Mouse (Mus musculus) liver (tissue): ENCODE measurements around the gene Arnt2.
A peak's percentile ranks its signal among the peaks of the same experiment; 100 is the strongest.

Experiments used
- DNase-seq: peaks from one replicate; pipeline ENCODE4 v3.0.0-alpha.2; 2020; ENCODE audit warnings: mixed read lengths

Arnt2 gene

GRCm38 (mm10) chr7:84397320-84397719, 12.7 kb downstream of the Arnt2 start:
- DNase-seq = no peak

- no peak for DNase-seq
Measured at GRCm38 (mm10) chr7:84396581-84396980, 13.4 kb downstream of the Arnt2 start.

GRCm38 (mm10) chr7:84387826-84388225, 22.1 kb downstream of the Arnt2 start:
- DNase-seq = no peak

- no peak for DNase-seq
Measured at GRCm38 (mm10) chr7:84386472-84386871, 23.5 kb downstream of the Arnt2 start.

GRCm38 (mm10) chr7:84384778-84385177, 25.2 kb downstream of the Arnt2 start:
- no peak for DNase-seq

- no peak for DNase-seq
Measured at GRCm38 (mm10) chr7:84384086-84384485, 25.9 kb downstream of the Arnt2 start.

- no peak for DNase-seq
Measured at GRCm38 (mm10) chr7:84382346-84382745, 27.6 kb downstream of the Arnt2 start.

GRCm38 (mm10) chr7:84380810-84381209, 29.2 kb downstream of the Arnt2 start:
- DNase-seq = no peak

- DNase-seq = no peak
Measured at GRCm38 (mm10) chr7:84377330-84377729, 32.6 kb downstream of the Arnt2 start.

GRCm38 (mm10) chr7:84373691-84374090, 36.3 kb downstream of the Arnt2 start:
- DNase-seq = no peak

- no peak for DNase-seq
Measured at GRCm38 (mm10) chr7:84372871-84373270, 37.1 kb downstream of the Arnt2 start.

GRCm38 (mm10) chr7:84372280-84372679, 37.7 kb downstream of the Arnt2 start:
- no peak for DNase-seq

- DNase-seq = no peak
Measured at GRCm38 (mm10) chr7:84370911-84371592, 38.9 kb downstream of the Arnt2 start.

GRCm38 (mm10) chr7:84366251-84366650, 43.7 kb downstream of the Arnt2 start:
- no peak for DNase-seq

GRCm38 (mm10) chr7:84362711-84363110, 47.3 kb downstream of the Arnt2 start:
- DNase-seq = no peak

GRCm38 (mm10) chr7:84361086-84361684, 48.8 kb downstream of the Arnt2 start:
- no peak for DNase-seq

- DNase-seq = no peak
Measured at GRCm38 (mm10) chr7:84358426-84358825, 51.5 kb downstream of the Arnt2 start.

- peak; percentile 23 for DNase-seq
Measured at GRCm38 (mm10) chr7:84355619-84356570, 54.1 kb downstream of the Arnt2 start.

GRCm38 (mm10) chr7:84354890-84355289, 55.1 kb downstream of the Arnt2 start:
- no peak for DNase-seq

GRCm38 (mm10) chr7:84350529-84350928, 59.4 kb downstream of the Arnt2 start:
- no peak for DNase-seq

GRCm38 (mm10) chr7:84349976-84350375, 60.0 kb downstream of the Arnt2 start:
- no peak for DNase-seq

GRCm38 (mm10) chr7:84348145-84348911, 61.6 kb downstream of the Arnt2 start:
- no peak for DNase-seq

- DNase-seq = no peak
Measured at GRCm38 (mm10) chr7:84343160-84343559, 66.8 kb downstream of the Arnt2 start.
